Mouse (Mus musculus) hematopoietic multipotent progenitor cell, adult 10-12 weeks (in vitro differentiated cells): ENCODE data around the gene Phlda1. TPM values are rescaled to one million over a fixed set of nuclear protein-coding genes. Genes with fewer than 3 reads are reported as not detected.

Experiments
- polyA plus RNA-seq: library from polyadenylated mRNA; stranded (reverse); fragments of >175 nt; gene quantifications from 2 replicates; pipeline ENCODE4 v1.2.3, GENCODE M21; 2012; ENCODE audit warnings: low replicate concordance

Phlda1 gene
- 8.0 and 19.9 TPM in 2 replicates for polyA plus RNA-seq

DNA sequence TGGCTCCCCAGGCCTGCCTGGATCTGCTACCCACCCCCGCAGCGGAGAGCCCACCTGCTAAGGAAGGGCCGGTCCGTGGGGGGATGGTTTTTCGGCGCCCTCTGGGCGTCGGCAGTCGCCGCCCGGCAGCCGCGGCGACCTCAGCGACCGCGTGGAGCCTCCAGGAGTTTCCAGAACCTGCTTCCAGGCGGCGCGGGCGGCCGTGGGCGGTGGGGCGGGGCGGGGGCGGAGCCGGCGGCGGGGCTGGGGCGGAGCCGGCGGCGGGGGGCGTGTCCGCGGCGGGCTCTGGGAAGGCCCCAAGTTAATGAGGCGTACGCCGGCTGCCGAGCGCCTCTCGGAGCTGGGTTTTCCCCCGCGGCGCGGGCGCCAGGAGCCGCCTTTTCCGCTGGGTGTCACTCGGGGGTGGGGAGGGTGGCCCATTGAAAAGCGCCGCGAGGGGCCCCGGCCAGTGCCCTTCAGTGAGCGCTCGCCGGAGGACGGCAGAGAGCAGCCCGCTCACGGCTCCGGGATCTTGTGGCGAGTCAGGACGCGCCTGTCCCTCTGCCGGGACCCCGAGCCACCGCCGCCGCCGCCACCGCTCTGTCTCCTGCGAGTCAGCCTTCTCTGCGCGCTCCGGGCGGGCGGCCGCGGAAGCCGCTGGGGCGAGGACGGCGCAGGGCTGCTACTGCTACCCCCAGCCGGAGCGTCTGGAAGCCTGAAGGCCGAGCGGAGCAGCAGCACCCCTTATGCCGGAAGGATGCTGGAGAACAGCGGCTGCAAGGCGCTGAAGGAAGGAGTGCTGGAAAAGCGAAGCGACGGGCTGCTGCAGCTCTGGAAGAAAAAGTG is at the start of gene Phlda1:
Gene Phlda1, plus strand, starts transcription at position 186 of the 825 bp plus-strand sequence.

DNA sequence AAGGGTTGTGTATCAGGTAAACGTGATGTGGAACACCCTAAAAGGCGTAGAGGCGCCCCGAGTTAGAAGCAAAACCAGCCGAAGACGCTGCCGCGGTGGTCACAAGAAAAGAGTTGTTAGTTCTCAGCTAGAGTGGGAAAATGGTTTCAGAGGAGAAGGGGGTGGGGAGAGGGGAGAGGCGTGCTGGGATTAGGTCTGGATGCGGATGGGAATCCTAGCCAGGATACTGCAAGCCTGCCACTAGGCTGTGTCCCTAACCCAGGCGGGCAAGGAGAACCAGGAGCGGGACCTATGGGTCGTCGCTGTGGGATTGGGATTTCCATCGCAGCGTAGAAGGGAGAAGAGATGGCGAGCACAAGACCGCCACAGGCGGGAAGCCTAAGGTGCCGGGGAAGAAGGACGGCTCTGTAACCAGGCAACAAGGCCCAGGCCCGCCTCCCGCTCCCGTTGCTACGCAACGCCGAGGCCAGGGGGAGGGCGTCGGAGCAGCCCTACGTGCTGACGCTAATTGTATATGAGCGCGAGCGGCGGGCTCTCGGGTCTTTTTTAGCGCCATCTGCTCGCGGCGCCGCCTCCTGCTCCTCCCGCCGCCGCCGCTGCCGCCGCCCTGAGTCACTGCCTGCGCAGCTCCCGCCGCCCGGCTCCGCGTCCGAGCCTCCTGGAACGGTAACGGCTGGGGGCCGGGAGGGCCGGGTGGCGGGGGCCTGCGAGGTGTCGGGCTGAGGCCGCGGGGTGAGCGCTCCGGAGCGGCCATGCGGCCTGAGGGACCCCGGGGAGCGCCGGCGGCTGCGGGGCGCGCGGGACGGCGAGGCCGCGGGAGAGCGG is 33.2 kb upstream of the Phlda1 start, which contains the start of gene Nap1l1:
Gene Nap1l1, plus strand, starts transcription at position 538 of the 825 bp plus-strand sequence.

Other genes starting within 250 kb of the Phlda1 start
- 0.54 and 0.77 TPM in 2 replicates for gene Bbs10, start 207.6 kb upstream of the Phlda1 start, polyA plus RNA-seq
- 109 and 139 TPM in 2 replicates for gene Nap1l1, start 33.1 kb upstream of the Phlda1 start, polyA plus RNA-seq